Mouse (Mus musculus): Measurements from ENCODE around the gene Ubap2.

The Ubap2 gene

GRCm38 (mm10) chr4:41260691-41261090 lies 14.3 kb downstream of the Ubap2 start:
- no peak for DNase-seq (ENCODE audit: low spot score)

- DNase-seq (ENCODE audit: low spot score) = no peak
These were observed 15.9 kb downstream of the Ubap2 start for GRCm38 (mm10) chr4:41259019-41259418.

GRCm38 (mm10) chr4:41257752-41258151 lies 17.2 kb downstream of the Ubap2 start:
- no peak for DNase-seq (ENCODE audit: low spot score)

- DNase-seq (ENCODE audit: low spot score) = no peak
These were observed 19.3 kb downstream of the Ubap2 start for GRCm38 (mm10) chr4:41255564-41256210.

- DNase-seq (ENCODE audit: low spot score) = no peak
These were observed 21.2 kb downstream of the Ubap2 start for GRCm38 (mm10) chr4:41253756-41254155.

GRCm38 (mm10) chr4:41245408-41245807 lies 29.5 kb downstream of the Ubap2 start:
- DNase-seq (ENCODE audit: low spot score) = no peak

- no peak for DNase-seq (ENCODE audit: low spot score)
These were observed 34.0 kb downstream of the Ubap2 start for GRCm38 (mm10) chr4:41240916-41241315.

GRCm38 (mm10) chr4:41235621-41236020 lies 39.3 kb downstream of the Ubap2 start:
- no peak for DNase-seq (ENCODE audit: low spot score)

- DNase-seq (ENCODE audit: low spot score) = peak; percentile 62
These were observed 48.6 kb downstream of the Ubap2 start for GRCm38 (mm10) chr4:41226351-41226750.

GRCm38 (mm10) chr4:41225412-41225811 lies 49.5 kb downstream of the Ubap2 start:
- DNase-seq (ENCODE audit: low spot score) = peak; percentile 65

- DNase-seq (ENCODE audit: low spot score) = no peak
These were observed 66.9 kb downstream of the Ubap2 start for GRCm38 (mm10) chr4:41208050-41208449.

- DNase-seq (ENCODE audit: low spot score) = no peak
These were observed 69.2 kb downstream of the Ubap2 start for GRCm38 (mm10) chr4:41205751-41206150.

- DNase-seq (ENCODE audit: low spot score) = no peak
These were observed 72.8 kb downstream of the Ubap2 start for GRCm38 (mm10) chr4:41202135-41202534.

- DNase-seq (ENCODE audit: low spot score) = no peak
These were observed 77.9 kb downstream of the Ubap2 start for GRCm38 (mm10) chr4:41196861-41197610.

GRCm38 (mm10) chr4:41195328-41195727 lies 79.6 kb downstream of the Ubap2 start:
- DNase-seq (ENCODE audit: low spot score) = no peak

- DNase-seq (ENCODE audit: low spot score) = no peak
These were observed 82.1 kb downstream of the Ubap2 start for GRCm38 (mm10) chr4:41192544-41193512.

GRCm38 (mm10) chr4:41189809-41190208 lies 85.1 kb downstream of the Ubap2 start:
- DNase-seq (ENCODE audit: low spot score) = no peak

- no peak for DNase-seq (ENCODE audit: low spot score)
These were observed 94.9 kb downstream of the Ubap2 start for GRCm38 (mm10) chr4:41179825-41180725.

- no peak for DNase-seq (ENCODE audit: low spot score)
These were observed 100.3 kb downstream of the Ubap2 start for GRCm38 (mm10) chr4:41174631-41175030.

- no peak for DNase-seq (ENCODE audit: low spot score)
These were observed 104.0 kb downstream of the Ubap2 start for GRCm38 (mm10) chr4:41170970-41171369.
